In genomic region chr9:15741428-15741827, GRCm38 (mm10) we compare ENCODE assay signal across 11 mouse cellular contexts.
"Had no signal": no experiment of that assay in that cellular context is flagged by ENCODE, and none has a peak within 500 bp of the region (broad histone marks: within the 10 kb centered on the region; RNA-seq: fewer than 3 reads in every experiment).

No protein-coding gene starts in this region.

- DNase-seq: kidney, adult 2 months; kidney, postnatal 10 days; left cerebral cortex, postnatal 4 days; liver, embryonic 13.5 days; liver, postnatal 0 days; lung, postnatal 36 days; thymus, postnatal 4 days had no signal

- H3K9me3 ChIP-seq: limb, embryonic 15.5 days; liver, embryonic 13.5 days; midbrain, embryonic 13.5 days had no signal

- H3K36me3 ChIP-seq: liver, embryonic 13.5 days had no signal

- H3K4me1 ChIP-seq: limb, embryonic 15.5 days; liver, embryonic 13.5 days had no signal

- H3K9ac ChIP-seq: limb, embryonic 15.5 days; liver, embryonic 13.5 days; liver, postnatal 0 days; midbrain, embryonic 13.5 days had no signal

- H3K27ac ChIP-seq: limb, embryonic 15.5 days; liver, embryonic 13.5 days; midbrain, embryonic 13.5 days; stomach, postnatal 0 days had no signal

- H3K27me3 ChIP-seq: limb, embryonic 15.5 days; liver, embryonic 13.5 days; midbrain, embryonic 13.5 days had no signal

- H3K4me3 ChIP-seq: limb, embryonic 15.5 days; liver, embryonic 13.5 days; midbrain, embryonic 13.5 days had no signal

- ATAC-seq: intestine, embryonic 16.5 days; liver, postnatal 0 days; midbrain, embryonic 13.5 days had no signal

- H3K4me2 ChIP-seq: limb, embryonic 15.5 days; liver, embryonic 13.5 days; midbrain, embryonic 13.5 days had no signal
